Mouse (Mus musculus) midbrain, embryonic 12.5 days (tissue): ENCODE results near the gene Armc8. TPM values are rescaled to one million over a fixed set of nuclear protein-coding genes. Genes with fewer than 3 reads are reported as not detected.

ENCODE experiments used
- ATAC-seq: fragments of 200-750 bp; cut with Nextera tagmentation; 2 replicates; pipeline ENCODE4 v1.8.0; 2017; ENCODE audit warnings: low read depth, moderate TSS enrichment, moderate library complexity; ENCODE audit not compliant: low FRiP score
- H3K27ac ChIP-seq: fragments of 300-500 bp; sonication (generic); replicated peaks from 2 replicates; pipeline ENCODE4 v1.5.1; 2016; ENCODE audit warnings: mild to moderate bottlenecking
- H3K27me3 ChIP-seq: fragments of 300-500 bp; sonication (generic); 2 replicates; pipeline ENCODE4 v1.6.1; 2016; ENCODE audit warnings: mild to moderate bottlenecking
- H3K36me3 ChIP-seq: fragments of 300-500 bp; sonication (generic); 2 replicates; pipeline ENCODE4 v1.6.1; 2016
- H3K4me1 ChIP-seq: fragments of 300-500 bp; sonication (generic); 2 replicates; pipeline ENCODE4 v1.6.1; 2016
- H3K4me2 ChIP-seq: fragments of 300-500 bp; sonication (generic); replicated peaks from 2 replicates; pipeline ENCODE4 v1.6.1; 2016; ENCODE audit warnings: mild to moderate bottlenecking, moderate library complexity
- H3K4me3 ChIP-seq: fragments of 300-500 bp; sonication (generic); 2 replicates; pipeline ENCODE4 v1.5.1; 2016; ENCODE audit warnings: mild to moderate bottlenecking
- H3K9ac ChIP-seq: fragments of 300-500 bp; sonication (generic); replicated peaks from 2 replicates; pipeline ENCODE4 v1.6.1; 2016; ENCODE audit warnings: mild to moderate bottlenecking, moderate library complexity
- H3K9me3 ChIP-seq: fragments of 300-500 bp; sonication (generic); 2 replicates; pipeline ENCODE4 v1.6.1; 2016; ENCODE audit warnings: mild to moderate bottlenecking
- WGBS: fragments of 180-500 bp; shearing (Covaris S2); methylation state at CpG from one replicate; pipeline ENCODE4 v1.1.7; 2016; 5-methylcytosine and 5-hydroxymethylcytosine counted together
- polyA plus RNA-seq: library from polyadenylated mRNA; unstranded; fragments of >200 nt; fragmentation: Nextera tagmentation; extraction: Ambion mirVana; gene quantifications from 2 replicates; pipeline ENCODE4 v1.2.1, GENCODE M21; 2016

Gene Armc8
- polyA plus RNA-seq, 1 experiment from 2014 or later, result 40.9 TPM

- Histone ChIP-seq H3K4me3 (no peak overlapping the region), H3K9ac (no peak overlapping the region), H3K9me3 (no peaks in the 10 kb centered on the region), H3K4me1 (peaks cover 20% of the 10 kb centered on the region), H3K27me3 (no peaks in the 10 kb centered on the region), H3K4me2 (no peak overlapping the region), H3K27ac (no peak overlapping the region), H3K36me3 (no peaks in the 10 kb centered on the region)
- 86% methylated on average over 11 of the region's 11 CpGs for WGBS
- no peak for ATAC-seq
Measured at GRCm38 (mm10) chr9:99428601-99429331, 139.9 kb downstream of the Armc8 start.

Other genes with a start within 250 kb of the Armc8 start
- gene Esyt3, start 210.3 kb downstream of the Armc8 start, polyA plus RNA-seq, result 0.27 and 0.31 TPM in 2 replicates
- gene Mras, start 131.5 kb downstream of the Armc8 start, polyA plus RNA-seq, result 24.7 and 25.5 TPM in 2 replicates
- gene Nme9, start 117.4 kb downstream of the Armc8 start, polyA plus RNA-seq, result not detected in 2 replicates
- gene Dbr1, start 6.9 kb upstream of the Armc8 start, polyA plus RNA-seq, result 31.1 and 34.2 TPM in 2 replicates
- not detected in 2 replicates for gene A4gnt, start 43.6 kb upstream of the Armc8 start, polyA plus RNA-seq
- 19.0 and 21.2 TPM in 2 replicates for gene Dzip1l, start 60.6 kb upstream of the Armc8 start, polyA plus RNA-seq
- not detected in 2 replicates for gene Cldn18, start 148.4 kb upstream of the Armc8 start, polyA plus RNA-seq